In the genomic region with DNA sequence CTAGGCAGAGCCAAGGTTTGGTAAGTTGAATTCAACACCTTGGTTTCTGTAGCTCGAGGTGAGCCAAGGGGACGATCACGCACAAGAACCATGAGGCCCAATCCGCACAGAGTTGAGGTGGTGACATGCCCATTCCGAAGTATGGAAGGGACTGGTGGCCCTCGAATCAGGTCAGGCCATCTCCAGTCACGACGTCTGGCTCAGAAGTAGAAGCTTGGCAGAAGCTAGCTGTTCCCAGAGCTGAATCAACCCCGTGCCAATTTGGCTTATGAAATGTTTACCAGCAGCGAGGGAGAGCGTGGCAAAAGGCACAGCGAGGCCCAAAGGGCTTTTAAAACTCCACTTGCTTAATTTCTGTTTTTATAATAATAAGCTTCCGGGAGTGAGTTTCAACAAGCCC, we compare ENCODE assay signal across 8 mouse cellular contexts. TPM values are rescaled to one million over a fixed set of nuclear protein-coding genes. Genes with fewer than 3 reads are reported as not detected.
DNase-seq lines count a peak whose midpoint lies in the region; ATAC-seq lines count a peak whose summit lies in the region.
"Had no signal": no experiment of that assay in that cellular context is flagged by ENCODE, and none has a peak within 500 bp of the region (broad histone marks: within the 10 kb centered on the region; RNA-seq: fewer than 3 reads in every experiment).

No protein-coding gene starts in this region.

- H3K9me3 ChIP-seq in intestine, embryonic 16.5 days (ENCODE audit: control insufficient read depth, low read length): no peaks in the 10 kb centered on the region
- H3K9me3 ChIP-seq in neural tube, embryonic 15.5 days (replicated peaks): no peaks in the 10 kb centered on the region

- no peak overlapping the region for H3K9ac ChIP-seq in intestine, embryonic 16.5 days (ENCODE audit: low read depth, low read length)
- H3K9ac ChIP-seq in neural tube, embryonic 15.5 days (replicated peaks): no peak overlapping the region

- ATAC-seq in intestine, embryonic 16.5 days: no peak
- ATAC-seq in neural tube, embryonic 15.5 days (ENCODE audit: low FRiP score): no peak
- ATAC-seq: Patski had no signal

- peaks cover 20% of the 10 kb centered on the region for H3K4me1 ChIP-seq in brown adipose tissue, adult 24 weeks (ENCODE audit: control insufficient read depth, insufficient read depth, insufficient read length, low read length)
- 0 out of 2 replicates have a peak, but pooled peaks cover 2% of the 10 kb centered on the region for H3K4me1 ChIP-seq in intestine, embryonic 16.5 days (ENCODE audit: control insufficient read depth, insufficient read depth, low read length)
- H3K4me1 ChIP-seq in neural tube, embryonic 15.5 days: no peaks in the 10 kb centered on the region

- WGBS in intestine, embryonic 16.5 days: 83% methylated on average over 13 of the region's 13 CpGs
- WGBS in neural tube, embryonic 15.5 days: 84% methylated on average over 13 of the region's 13 CpGs

- peak; percentile 8 to 45 for DNase-seq in kidney, postnatal 25 days
- no peak for DNase-seq in kidney, postnatal 4 days
- DNase-seq in cerebellum, postnatal 36 days: peak; percentile 56 to 66
- peak; percentile 72 to 82 for DNase-seq in lung, adult 18-20 months

- no peak overlapping the region for H3K4me2 ChIP-seq in intestine, embryonic 16.5 days (ENCODE audit: low read depth, low read length)
- no peak overlapping the region for H3K4me2 ChIP-seq in neural tube, embryonic 15.5 days

- H3K27ac ChIP-seq in brown adipose tissue, adult 24 weeks (replicated peaks; ENCODE audit: low read depth, low read length): peak overlapping the region; percentile 79
- H3K27ac ChIP-seq in intestine, embryonic 16.5 days (ENCODE audit: low read length): no peak overlapping the region
- H3K27ac ChIP-seq in neural tube, embryonic 15.5 days (replicated peaks): no peak overlapping the region

- H3K27me3 ChIP-seq in intestine, embryonic 16.5 days (replicated peaks; ENCODE audit: control insufficient read depth, insufficient read depth, low read length): no peaks in the 10 kb centered on the region
- no peaks in the 10 kb centered on the region for H3K27me3 ChIP-seq in neural tube, embryonic 15.5 days (replicated peaks)
- H3K27me3 ChIP-seq: Patski had no signal

- H3K4me3 ChIP-seq in brown adipose tissue, adult 24 weeks (ENCODE audit: insufficient read depth, low read depth, low read length): no peak overlapping the region
- H3K4me3 ChIP-seq in intestine, embryonic 16.5 days (ENCODE audit: low read length): no peak overlapping the region
- H3K4me3 ChIP-seq in neural tube, embryonic 15.5 days (replicated peaks): no peak overlapping the region

- H3K36me3 ChIP-seq in intestine, embryonic 16.5 days (ENCODE audit: control insufficient read depth, insufficient read depth, low read length): no peaks in the 10 kb centered on the region
- H3K36me3 ChIP-seq in neural tube, embryonic 15.5 days: no peaks in the 10 kb centered on the region

RNA-seq across cellular contexts. Expression of gene Wnt8b, which starts 34.6 kb away (rescaled TPM):
- polyA plus RNA-seq in brown adipose tissue, adult 24 weeks (2012; ENCODE audit: insufficient read depth, insufficient read length, missing spikeins): not detected in 2 replicates
- not detected in 2 replicates for polyA plus RNA-seq in intestine, embryonic 16.5 days (2015; fragmentation: Nextera tagmentation; extraction: Ambion mirVana)
- polyA plus RNA-seq in neural tube, embryonic 15.5 days (2015; fragmentation: Nextera tagmentation; extraction: Ambion mirVana): 0.05 and 0.14 TPM in 2 replicates

RNA-seq across cellular contexts. Expression of gene Scd1, which starts 51.0 kb away (rescaled TPM):
- 10,672 and 38,636 TPM in 2 replicates for polyA plus RNA-seq in brown adipose tissue, adult 24 weeks (2012; ENCODE audit: insufficient read depth, insufficient read length, missing spikeins)
- polyA plus RNA-seq in intestine, embryonic 16.5 days (2015; fragmentation: Nextera tagmentation; extraction: Ambion mirVana): 5.5 and 5.7 TPM in 2 replicates
- 7.5 and 8.5 TPM in 2 replicates for polyA plus RNA-seq in neural tube, embryonic 15.5 days (2015; fragmentation: Nextera tagmentation; extraction: Ambion mirVana)

Comparison
In these comparisons a context has a peak if more than half of its experiments do, and no peak if none do; other contexts are left out.
1. DNase-seq: peak in kidney, postnatal 25 days (2 of 2), cerebellum, postnatal 36 days (2 of 2) and lung, adult 18-20 months (2 of 2); none in kidney, postnatal 4 days (0 of 2).
2. RNA of gene Scd1, which starts 51.0 kb away (polyA plus RNA-seq): 10,672 to 38,636 TPM in brown adipose tissue, adult 24 weeks; 7.5 to 8.5 TPM in neural tube, embryonic 15.5 days and 5.5 to 5.7 TPM in intestine, embryonic 16.5 days; every median in the first group is over 1,000 times any median in the second.